Mouse (Mus musculus): ENCODE data around the gene Thsd4. TPM values are rescaled to one million over a fixed set of nuclear protein-coding genes. Genes with fewer than 3 reads are reported as not detected.

Gene Thsd4
- polyA plus RNA-seq, 1 experiment from 2014 or later = 5.6 TPM

GRCm38 (mm10) chr9:60548182-60548581, 26.3 kb upstream of the Thsd4 start:
- 27% methylated on average over 4 of the region's 4 CpGs for WGBS
- no peak for ATAC-seq (ENCODE audit: low FRiP score, low TSS enrichment)

GRCm38 (mm10) chr9:60546169-60546568, 24.3 kb upstream of the Thsd4 start:
- Histone ChIP-seq H3K9ac (replicated peaks; ENCODE audit: low read length) (no peak overlapping the region), H3K27me3 (ENCODE audit: control insufficient read depth, insufficient read depth, low read length) (no peaks in the 10 kb centered on the region), H3K4me1 (ENCODE audit: control insufficient read depth, insufficient read depth, low read length) (no peaks in the 10 kb centered on the region), H3K4me3 (replicated peaks; ENCODE audit: low read depth, low read length) (no peak overlapping the region), H3K36me3 (ENCODE audit: control insufficient read depth, insufficient read depth, low read length) (no peaks in the 10 kb centered on the region), H3K4me2 (ENCODE audit: low read length) (no peak overlapping the region), H3K27ac (replicated peaks; ENCODE audit: low read depth, low read length) (no peak overlapping the region), H3K9me3 (ENCODE audit: control insufficient read depth, low read length) (no peaks in the 10 kb centered on the region)
- 94% methylated on average over 2 of the region's 2 CpGs for WGBS
- ATAC-seq (ENCODE audit: low FRiP score, low TSS enrichment) (no peak), DNase-seq (no peak)

More at GRCm38 (mm10) chr9:60548182-60548581, 26.3 kb upstream of the Thsd4 start:
- Histone ChIP-seq H3K9ac (replicated peaks; ENCODE audit: low read length) (no peak overlapping the region), H3K4me1 (ENCODE audit: control insufficient read depth, insufficient read depth, low read length) (no peaks in the 10 kb centered on the region), H3K36me3 (ENCODE audit: control insufficient read depth, insufficient read depth, low read length) (no peaks in the 10 kb centered on the region), H3K27ac (replicated peaks; ENCODE audit: low read depth, low read length) (no peak overlapping the region), H3K4me3 (replicated peaks; ENCODE audit: low read depth, low read length) (no peak overlapping the region), H3K27me3 (ENCODE audit: control insufficient read depth, insufficient read depth, low read length) (no peaks in the 10 kb centered on the region), H3K9me3 (ENCODE audit: control insufficient read depth, low read length) (no peaks in the 10 kb centered on the region), H3K4me2 (ENCODE audit: low read length) (no peak overlapping the region)
- peak; percentile 60 for DNase-seq

- 84% methylated on average over 13 of the region's 13 CpGs for WGBS
- Histone ChIP-seq H3K27ac (replicated peaks; ENCODE audit: low read depth, low read length) (no peak overlapping the region), H3K4me1 (ENCODE audit: control insufficient read depth, insufficient read depth, low read length) (no peaks in the 10 kb centered on the region), H3K4me2 (ENCODE audit: low read length) (no peak overlapping the region), H3K36me3 (ENCODE audit: control insufficient read depth, insufficient read depth, low read length) (no peaks in the 10 kb centered on the region), H3K27me3 (ENCODE audit: control insufficient read depth, insufficient read depth, low read length) (no peaks in the 10 kb centered on the region), H3K9ac (replicated peaks; ENCODE audit: low read length) (no peak overlapping the region), H3K9me3 (ENCODE audit: control insufficient read depth, low read length) (no peaks in the 10 kb centered on the region), H3K4me3 (replicated peaks; ENCODE audit: low read depth, low read length) (no peak overlapping the region)
- no peak for ATAC-seq (ENCODE audit: low FRiP score, low TSS enrichment)
- DNase-seq = no peak
Measured at GRCm38 (mm10) chr9:60545361-60546096, 23.7 kb upstream of the Thsd4 start.

GRCm38 (mm10) chr9:60543422-60544015, 21.7 kb upstream of the Thsd4 start:
- Histone ChIP-seq H3K9me3 (ENCODE audit: control insufficient read depth, low read length) (no peaks in the 10 kb centered on the region), H3K27ac (replicated peaks; ENCODE audit: low read depth, low read length) (no peak overlapping the region), H3K36me3 (ENCODE audit: control insufficient read depth, insufficient read depth, low read length) (no peaks in the 10 kb centered on the region), H3K4me2 (ENCODE audit: low read length) (no peak overlapping the region), H3K4me1 (ENCODE audit: control insufficient read depth, insufficient read depth, low read length) (no peaks in the 10 kb centered on the region), H3K9ac (replicated peaks; ENCODE audit: low read length) (no peak overlapping the region), H3K27me3 (ENCODE audit: control insufficient read depth, insufficient read depth, low read length) (no peaks in the 10 kb centered on the region), H3K4me3 (replicated peaks; ENCODE audit: low read depth, low read length) (no peak overlapping the region)
- ATAC-seq (ENCODE audit: low FRiP score, low TSS enrichment) = no peak
- no peak for DNase-seq
- 89% methylated on average over 7 of the region's 7 CpGs for WGBS

GRCm38 (mm10) chr9:60530310-60530709, 8.5 kb upstream of the Thsd4 start:
- Histone ChIP-seq H3K9ac (replicated peaks; ENCODE audit: low read length) (no peak overlapping the region), H3K27me3 (ENCODE audit: control insufficient read depth, insufficient read depth, low read length) (no peaks in the 10 kb centered on the region), H3K4me3 (replicated peaks; ENCODE audit: low read depth, low read length) (no peak overlapping the region), H3K27ac (replicated peaks; ENCODE audit: low read depth, low read length) (no peak overlapping the region), H3K4me1 (ENCODE audit: control insufficient read depth, insufficient read depth, low read length) (no peaks in the 10 kb centered on the region), H3K36me3 (ENCODE audit: control insufficient read depth, insufficient read depth, low read length) (no peaks in the 10 kb centered on the region), H3K4me2 (ENCODE audit: low read length) (no peak overlapping the region), H3K9me3 (ENCODE audit: control insufficient read depth, low read length) (no peaks in the 10 kb centered on the region)
- 90% methylated on average over 12 of the region's 12 CpGs for WGBS
- no peak for ATAC-seq (ENCODE audit: low FRiP score, low TSS enrichment)
- no peak for DNase-seq

GRCm38 (mm10) chr9:60529348-60530243, 7.8 kb upstream of the Thsd4 start:
- no peak overlapping the region for H3K4me2 ChIP-seq (ENCODE audit: low read length)
- no peaks in the 10 kb centered on the region for H3K4me1 ChIP-seq (ENCODE audit: control insufficient read depth, insufficient read depth, low read length)
- DNase-seq (no peak), ATAC-seq (ENCODE audit: low FRiP score, low TSS enrichment) (no peak)
- no peak overlapping the region for H3K9ac ChIP-seq (replicated peaks; ENCODE audit: low read length)
- H3K4me3 ChIP-seq (replicated peaks; ENCODE audit: low read depth, low read length) = no peak overlapping the region
- WGBS = 88% methylated on average over 10 of the region's 10 CpGs
- no peaks in the 10 kb centered on the region for H3K9me3 ChIP-seq (ENCODE audit: control insufficient read depth, low read length)
- H3K27ac ChIP-seq (replicated peaks; ENCODE audit: low read depth, low read length) = no peak overlapping the region
- no peaks in the 10 kb centered on the region for H3K27me3 ChIP-seq (ENCODE audit: control insufficient read depth, insufficient read depth, low read length)
- H3K36me3 ChIP-seq (ENCODE audit: control insufficient read depth, insufficient read depth, low read length) = no peaks in the 10 kb centered on the region

- no peak overlapping the region for H3K4me3 ChIP-seq (replicated peaks; ENCODE audit: low read depth, low read length)
- no peaks in the 10 kb centered on the region for H3K4me1 ChIP-seq (ENCODE audit: control insufficient read depth, insufficient read depth, low read length)
- no peak for DNase-seq
- H3K9ac ChIP-seq (replicated peaks; ENCODE audit: low read length) = no peak overlapping the region
- 77% methylated on average over 3 of the region's 3 CpGs for WGBS
- no peak overlapping the region for H3K4me2 ChIP-seq (ENCODE audit: low read length)
- H3K27ac ChIP-seq (replicated peaks; ENCODE audit: low read depth, low read length) = no peak overlapping the region
- H3K36me3 ChIP-seq (ENCODE audit: control insufficient read depth, insufficient read depth, low read length) = no peaks in the 10 kb centered on the region
- ATAC-seq (ENCODE audit: low FRiP score, low TSS enrichment) = no peak
- no peaks in the 10 kb centered on the region for H3K9me3 ChIP-seq (ENCODE audit: control insufficient read depth, low read length)
- no peaks in the 10 kb centered on the region for H3K27me3 ChIP-seq (ENCODE audit: control insufficient read depth, insufficient read depth, low read length)
Measured at GRCm38 (mm10) chr9:60528269-60528668, 6.4 kb upstream of the Thsd4 start.

GRCm38 (mm10) chr9:60527836-60528235, 6.0 kb upstream of the Thsd4 start:
- H3K4me3 ChIP-seq (replicated peaks; ENCODE audit: low read depth, low read length) = no peak overlapping the region
- no peak overlapping the region for H3K27ac ChIP-seq (replicated peaks; ENCODE audit: low read depth, low read length)
- ATAC-seq (ENCODE audit: low FRiP score, low TSS enrichment) (no peak), DNase-seq (no peak)
- H3K4me2 ChIP-seq (ENCODE audit: low read length) = no peak overlapping the region
- no peaks in the 10 kb centered on the region for H3K27me3 ChIP-seq (ENCODE audit: control insufficient read depth, insufficient read depth, low read length)
- H3K4me1 ChIP-seq (ENCODE audit: control insufficient read depth, insufficient read depth, low read length) = no peaks in the 10 kb centered on the region
- WGBS = 89% methylated on average over 2 of the region's 2 CpGs
- H3K36me3 ChIP-seq (ENCODE audit: control insufficient read depth, insufficient read depth, low read length) = no peaks in the 10 kb centered on the region
- H3K9me3 ChIP-seq (ENCODE audit: control insufficient read depth, low read length) = no peaks in the 10 kb centered on the region
- H3K9ac ChIP-seq (replicated peaks; ENCODE audit: low read length) = no peak overlapping the region

Data from midbrain, embryonic 14.5 days (tissue).